Mouse (Mus musculus) CD4-positive, CD25-positive, alpha-beta regulatory T cell, adult 4 months (primary cell): ENCODE data around the gene Kcng4. TPM values are rescaled to one million over a fixed set of nuclear protein-coding genes. Genes with fewer than 3 reads are reported as not detected.

Experiments
- ATAC-seq: one replicate; pipeline ENCODE4 v1.8.0; 2017
- polyA plus RNA-seq, 2 experiments: library from polyadenylated mRNA; unstranded; fragments of 100-300 nt; shearing (Covaris generic); gene quantifications; one replicate each; pipeline ENCODE4 v1.2.1; 2017

The Kcng4 gene
- polyA plus RNA-seq, 2 experiments from 2014 or later = not detected

GRCm38 (mm10) chr8:119639798-119640197 is 4.3 kb upstream of the Kcng4 start:
- ATAC-seq = no peak

DNA sequence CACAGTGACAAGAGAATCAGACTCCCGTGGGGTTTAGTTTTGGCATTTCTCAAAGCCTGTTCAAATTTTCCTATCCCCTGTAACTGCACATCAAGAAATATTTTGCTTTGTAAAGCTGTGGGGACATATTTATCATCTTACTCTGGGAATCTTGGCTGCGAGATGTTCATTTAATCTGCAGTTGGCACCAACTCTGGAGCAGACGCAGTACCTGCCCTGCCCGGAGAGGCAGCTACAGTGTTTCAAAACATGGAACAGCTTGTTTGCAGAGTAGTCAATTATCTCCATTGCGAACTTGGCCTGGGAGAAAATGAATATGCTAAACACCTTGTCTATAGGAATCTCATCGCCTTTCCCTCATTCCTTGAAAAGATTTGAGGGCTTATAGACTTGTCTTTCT is 2.8 kb upstream of the Kcng4 start:
- no peak for ATAC-seq

DNA sequence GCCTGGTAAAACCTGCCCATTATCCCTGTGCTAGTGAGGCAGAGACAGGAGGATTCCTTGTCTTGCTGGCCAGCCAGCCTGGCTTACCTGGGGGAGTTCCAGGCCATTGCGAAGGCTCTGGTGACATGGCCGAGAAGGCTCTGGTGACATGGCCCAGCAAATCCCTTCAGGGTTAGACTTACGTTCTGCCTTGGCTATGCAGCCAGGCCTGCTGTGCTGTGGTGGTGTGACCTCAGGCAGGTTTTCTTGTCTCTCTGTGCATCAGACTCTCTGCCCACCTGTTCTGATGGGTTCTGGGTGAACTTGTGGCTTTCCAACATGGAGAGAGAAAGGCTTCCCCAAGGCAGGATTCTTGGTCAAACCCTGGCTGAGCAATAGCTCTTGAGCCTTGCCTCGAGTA is 1.9 kb upstream of the Kcng4 start:
- no peak for ATAC-seq

- no peak for ATAC-seq
Measured at GRCm38 (mm10) chr8:119636766-119637165, 1.3 kb upstream of the Kcng4 start.

DNA sequence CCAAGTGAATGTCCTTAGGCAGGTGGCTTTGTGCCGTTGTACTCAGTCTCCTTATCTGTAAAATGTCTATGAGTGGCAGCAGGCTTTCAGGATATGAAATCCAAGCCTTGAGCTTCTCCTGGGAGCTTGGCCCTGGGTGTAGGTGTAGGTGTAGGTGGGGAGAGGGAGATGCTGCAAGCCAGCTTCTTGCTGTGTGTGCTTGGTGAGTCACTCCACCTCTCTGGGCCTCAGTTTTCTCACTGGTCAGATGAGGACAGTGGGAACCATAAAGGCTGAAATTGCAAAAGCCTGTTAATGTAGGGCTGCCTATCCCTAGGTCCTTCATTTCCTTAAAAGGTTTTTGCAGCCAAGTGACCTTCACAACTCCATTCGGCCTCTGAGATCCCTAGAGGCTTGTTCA is 478 bp upstream of the Kcng4 start:
- no peak for ATAC-seq

- no peak for ATAC-seq
Measured at GRCm38 (mm10) chr8:119634616-119635336, 704 bp downstream of the Kcng4 start.

GRCm38 (mm10) chr8:119632909-119633308 is 2.6 kb downstream of the Kcng4 start:
- no peak for ATAC-seq

- ATAC-seq = no peak
Measured at GRCm38 (mm10) chr8:119632246-119632645, 3.2 kb downstream of the Kcng4 start.

DNA sequence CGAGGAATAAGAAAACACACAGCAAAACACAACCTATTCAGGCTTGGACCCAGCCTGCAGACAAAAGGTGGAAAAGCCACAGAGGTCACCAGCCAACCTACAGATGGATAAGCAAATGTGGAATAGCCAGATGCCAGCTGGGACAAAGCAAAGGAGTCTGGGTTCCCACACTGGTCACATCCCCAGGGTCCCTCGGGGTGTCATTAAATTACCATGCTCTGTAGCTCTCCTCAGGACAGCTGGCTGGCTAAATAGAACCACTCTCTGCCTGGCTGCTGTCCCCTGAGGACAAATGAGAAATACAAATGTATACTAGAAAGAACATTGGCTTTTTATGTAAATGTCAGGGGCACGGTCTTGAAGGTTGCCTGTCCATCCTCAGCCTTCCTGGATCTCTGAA is 4.6 kb downstream of the Kcng4 start:
- ATAC-seq = no peak

DNA sequence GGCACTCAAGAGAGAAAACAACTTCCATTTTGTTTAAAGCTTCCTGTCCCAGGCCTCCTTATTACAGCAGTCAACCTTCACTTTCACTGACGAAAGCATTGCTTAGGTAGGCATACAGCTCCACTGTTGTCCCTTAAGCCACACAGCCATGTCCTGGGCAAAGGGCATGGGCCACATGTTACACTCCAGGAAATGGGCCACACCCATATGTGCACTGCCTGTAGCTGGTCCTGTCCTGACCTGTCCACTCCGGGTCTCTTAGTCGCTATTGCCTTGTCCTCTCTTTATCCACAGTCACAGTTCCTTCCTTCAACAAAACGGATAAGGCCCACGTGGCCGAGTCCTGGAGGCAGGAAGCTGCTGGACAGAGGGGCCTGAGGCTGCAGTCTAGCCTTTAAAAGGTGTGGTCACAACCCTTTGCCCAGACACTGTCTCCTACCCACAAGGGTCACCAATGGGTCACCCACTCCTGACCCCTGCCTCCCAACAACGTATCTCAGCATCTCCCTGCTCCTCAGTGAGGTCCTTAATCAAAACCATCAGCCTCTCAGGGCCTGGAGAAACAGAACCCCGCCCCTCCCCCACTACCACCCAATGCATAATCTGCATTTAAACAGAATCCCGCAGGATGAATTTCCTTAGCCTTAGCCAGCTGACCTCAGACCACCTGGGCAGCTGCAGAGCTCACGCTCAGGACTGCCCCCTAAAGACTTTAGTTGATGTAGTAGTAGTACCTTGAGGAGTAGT is 7.7 kb downstream of the Kcng4 start:
- ATAC-seq = no peak

DNA sequence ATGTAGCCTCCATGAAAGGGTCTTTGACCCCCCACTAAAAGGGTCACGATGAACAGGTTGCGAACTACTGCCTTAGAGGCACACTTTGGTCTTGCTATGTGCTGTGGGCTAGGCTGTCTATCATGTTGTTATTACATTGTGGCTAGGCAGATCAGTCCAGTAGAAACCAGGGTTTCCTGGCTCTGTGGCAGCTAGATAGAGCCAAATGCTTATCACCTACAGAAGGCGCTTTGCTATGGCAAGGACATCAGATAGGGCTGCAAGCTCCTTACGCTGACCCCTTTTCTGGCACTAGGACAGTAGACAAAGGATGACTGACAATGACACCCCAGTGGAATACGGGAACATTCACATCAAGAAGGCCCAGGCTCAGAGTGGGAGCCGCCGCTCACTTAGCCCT is 8.3 kb downstream of the Kcng4 start:
- no peak for ATAC-seq

DNA sequence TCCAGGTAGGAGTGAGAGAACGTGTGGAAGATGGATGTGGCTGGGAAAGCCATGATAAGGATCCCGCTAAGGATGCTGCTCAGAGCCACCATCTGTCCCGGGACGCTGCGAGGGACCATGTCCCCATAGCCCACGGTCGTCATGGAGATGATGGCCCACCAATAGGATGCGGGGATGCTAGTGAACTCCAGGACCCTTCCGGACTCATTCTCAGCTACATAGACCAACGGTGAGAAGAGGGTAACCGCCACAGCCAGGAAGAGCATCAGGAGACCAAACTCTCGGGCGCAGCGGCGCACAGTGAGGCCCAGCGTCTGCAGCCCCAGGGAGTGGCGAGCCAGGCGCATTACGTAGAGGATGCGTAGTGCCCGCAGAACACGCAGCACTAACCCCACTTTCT is 9.7 kb downstream of the Kcng4 start:
- no peak for ATAC-seq

DNA sequence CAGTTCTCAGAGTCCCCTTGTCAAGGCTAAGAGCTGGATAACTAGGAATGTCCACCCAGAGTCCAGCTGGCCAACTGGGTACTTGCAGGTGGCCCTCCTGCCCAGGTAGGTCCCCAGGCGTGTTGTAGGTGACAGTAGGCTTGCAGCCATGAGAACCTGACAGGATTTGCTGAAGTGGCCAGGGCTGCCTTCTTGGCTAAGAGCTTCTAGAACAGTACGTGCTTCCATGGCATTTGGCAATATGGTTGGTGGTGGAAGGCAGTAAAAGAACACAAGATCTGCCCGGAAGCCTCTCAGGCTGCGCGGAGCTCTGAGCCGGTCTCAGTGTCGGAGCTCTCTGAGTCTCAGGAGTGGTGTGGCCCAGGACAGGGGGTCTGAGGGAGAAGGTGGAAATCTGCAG is 10.6 kb downstream of the Kcng4 start:
- ATAC-seq = no peak

GRCm38 (mm10) chr8:119623744-119624143 is 11.7 kb downstream of the Kcng4 start:
- ATAC-seq = no peak

GRCm38 (mm10) chr8:119623061-119623460 is 12.4 kb downstream of the Kcng4 start:
- no peak for ATAC-seq

DNA sequence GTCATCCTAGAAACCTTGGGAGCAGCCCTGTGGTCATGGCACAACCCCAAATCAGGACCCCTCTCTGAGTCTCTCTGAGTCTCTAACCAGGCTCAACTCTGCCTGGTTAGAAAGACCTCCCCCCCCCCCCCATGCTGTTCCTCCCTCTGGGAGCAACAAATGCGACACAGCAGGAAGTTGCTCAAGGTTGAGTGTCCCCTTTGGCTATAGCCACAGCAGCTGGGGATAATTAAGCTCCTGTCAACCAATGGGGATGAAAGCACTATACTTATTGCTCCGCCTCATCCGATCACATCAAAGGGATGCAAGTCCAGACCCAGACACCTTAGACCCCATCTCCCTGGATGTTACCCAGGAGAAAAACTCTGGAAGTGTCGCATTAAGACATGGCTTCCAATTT is 12.9 kb downstream of the Kcng4 start:
- no peak for ATAC-seq

- no peak for ATAC-seq
Measured at GRCm38 (mm10) chr8:119620848-119621465, 14.5 kb downstream of the Kcng4 start.

DNA sequence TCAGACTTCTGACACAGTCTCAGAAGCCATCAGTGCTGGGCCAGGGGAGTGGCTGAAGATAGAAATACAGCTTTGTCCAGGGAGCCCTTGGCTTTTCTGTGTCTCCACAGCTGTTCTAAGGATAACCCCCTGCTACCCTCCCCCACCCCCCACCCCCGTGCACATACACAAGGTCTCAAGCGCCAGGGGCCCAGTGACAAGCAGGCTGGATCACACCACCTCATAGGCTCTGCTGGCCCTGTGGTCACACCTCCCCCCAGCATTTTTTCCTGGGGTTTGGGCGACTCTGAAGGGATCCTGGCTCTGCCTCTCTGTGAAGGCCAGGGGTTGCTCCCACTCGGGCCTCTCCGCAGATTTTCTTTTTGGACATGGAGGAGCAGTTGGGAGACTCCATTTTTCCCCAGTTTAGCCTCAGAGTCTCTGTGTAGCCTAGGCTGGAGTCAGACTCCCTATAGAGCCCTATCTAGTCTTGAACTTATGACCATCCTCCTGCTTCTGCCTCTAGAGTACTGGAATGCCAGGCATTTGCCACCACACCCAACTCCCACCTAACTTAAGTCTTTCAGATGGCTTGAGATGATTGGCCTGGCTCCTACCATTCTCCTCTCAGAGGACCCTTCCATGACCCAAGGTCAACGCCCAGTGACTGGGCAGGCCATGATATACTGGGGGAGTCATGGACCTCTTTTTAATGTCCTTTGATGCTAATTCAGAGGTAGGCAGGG is 15.2 kb downstream of the Kcng4 start:
- ATAC-seq = no peak

DNA sequence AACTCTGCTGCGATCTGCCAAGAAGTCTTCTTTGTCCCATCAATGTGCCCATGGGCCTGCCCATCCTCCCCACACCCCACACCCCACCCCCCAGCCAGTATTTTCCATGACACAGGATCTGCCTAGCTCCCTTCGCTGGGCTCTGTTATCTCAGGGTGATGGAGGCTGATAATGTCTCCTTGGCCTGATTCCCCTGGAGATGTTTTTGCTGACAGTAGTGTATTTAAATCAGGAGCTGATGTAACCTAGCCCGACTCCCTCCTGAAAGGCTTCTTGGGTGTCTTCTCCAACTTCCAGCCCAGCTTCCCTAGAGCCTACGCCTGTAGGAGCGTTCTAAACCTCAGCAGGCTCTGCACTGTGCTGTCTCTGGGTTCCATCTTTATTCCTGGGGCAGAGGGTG is 16.6 kb downstream of the Kcng4 start:
- ATAC-seq = no peak

DNA sequence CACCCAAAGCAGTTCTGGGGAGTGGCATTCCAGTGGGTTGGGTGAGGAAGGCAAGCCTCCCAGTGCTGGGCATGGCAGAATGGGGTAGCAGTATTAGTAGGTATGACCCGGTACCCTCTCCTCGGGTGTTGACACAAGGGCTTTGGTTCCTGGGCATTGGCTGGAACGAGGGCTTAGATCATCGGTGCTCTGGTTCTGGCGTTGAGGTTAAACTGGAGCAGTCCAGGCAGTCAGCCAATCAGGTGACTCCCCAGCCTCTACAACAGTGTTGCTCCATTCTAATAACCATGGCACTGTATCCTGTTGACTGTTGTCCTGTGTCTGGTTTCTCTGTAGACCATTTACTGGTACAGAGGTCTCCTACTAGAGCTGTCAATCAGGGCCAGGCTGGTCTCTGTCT is 17.9 kb downstream of the Kcng4 start:
- no peak for ATAC-seq

DNA sequence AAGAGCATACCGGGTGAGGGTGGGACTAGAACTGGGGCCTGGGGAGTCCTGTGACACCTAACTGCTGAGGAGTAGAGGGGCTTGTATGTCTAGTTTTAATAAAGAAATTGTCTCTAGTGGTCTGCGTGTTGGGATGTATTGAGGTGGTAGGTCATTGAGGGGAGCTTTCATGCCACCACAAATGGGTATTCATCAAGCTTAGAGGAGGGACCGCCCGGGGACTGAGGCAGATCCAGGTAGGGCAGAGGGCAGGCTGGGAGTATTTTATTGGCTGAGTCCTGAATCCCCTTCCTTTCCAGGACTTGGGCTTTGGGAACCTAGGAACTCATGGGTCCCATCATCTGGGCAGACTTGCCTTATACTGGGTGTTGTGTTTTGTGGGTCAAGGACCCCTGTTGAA is 18.7 kb downstream of the Kcng4 start:
- no peak for ATAC-seq

DNA sequence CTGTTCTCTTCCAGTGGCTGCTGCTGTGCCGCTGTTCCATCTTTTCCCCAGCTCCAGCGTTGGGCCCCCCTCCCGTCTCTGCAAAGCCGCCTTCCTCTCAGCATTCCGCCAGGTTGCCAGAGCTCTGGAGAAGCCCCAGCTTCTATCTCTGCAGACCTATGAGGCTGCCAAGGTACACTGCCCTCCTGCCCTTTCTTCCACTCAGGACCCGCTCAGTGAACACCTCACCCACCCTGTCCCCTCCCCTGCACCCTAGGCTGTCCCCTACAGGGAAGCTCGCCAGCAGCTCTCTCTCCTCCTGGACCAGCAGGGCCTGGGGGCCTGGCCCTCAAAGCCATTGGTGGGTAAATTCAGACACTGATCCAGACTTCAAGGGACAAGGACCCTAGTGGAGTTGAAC is 19.1 kb downstream of the Kcng4 start:
- ATAC-seq = no peak

DNA sequence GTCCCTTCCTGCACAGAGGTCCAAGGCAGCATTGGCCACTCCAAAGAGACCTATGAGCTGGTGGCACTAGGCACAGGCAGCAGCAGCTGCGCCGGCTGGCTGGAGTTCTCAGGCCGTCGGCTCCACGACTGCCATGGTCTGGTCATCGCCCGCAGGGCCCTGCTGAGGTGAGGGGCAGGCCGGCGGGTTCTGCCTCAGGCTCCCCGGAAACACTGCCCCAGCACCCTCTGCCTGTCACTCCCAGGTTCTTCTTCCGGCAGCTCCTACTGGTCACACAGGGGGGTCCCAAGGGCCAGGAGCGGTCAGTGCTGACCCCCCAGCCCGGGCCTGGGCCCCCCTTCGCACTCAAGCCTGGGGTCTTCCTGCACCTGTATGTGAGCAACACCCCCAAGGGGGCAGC is 20.4 kb downstream of the Kcng4 start:
- ATAC-seq = no peak
